Mouse (Mus musculus) kidney, adult 2 months (tissue): ENCODE results near the gene Pgpep1l.

Source experiments
- CTCF ChIP-seq: fragments of 200-500 bp; conservative IDR thresholded peaks from 2 replicates; pipeline ENCODE4 v1.5.1; 2011; ENCODE audit warnings: low read depth, mild to moderate bottlenecking, control low read depth, low read length, moderate library complexity, mixed read lengths; ENCODE audit not compliant: insufficient read depth, insufficient read length
- POLR2A ChIP-seq: fragments of 200-500 bp; IDR thresholded peaks from one replicate; pipeline ENCODE4 v1.6.1; 2011; ENCODE audit warnings: low read depth, low read length, control low read depth

DNA sequence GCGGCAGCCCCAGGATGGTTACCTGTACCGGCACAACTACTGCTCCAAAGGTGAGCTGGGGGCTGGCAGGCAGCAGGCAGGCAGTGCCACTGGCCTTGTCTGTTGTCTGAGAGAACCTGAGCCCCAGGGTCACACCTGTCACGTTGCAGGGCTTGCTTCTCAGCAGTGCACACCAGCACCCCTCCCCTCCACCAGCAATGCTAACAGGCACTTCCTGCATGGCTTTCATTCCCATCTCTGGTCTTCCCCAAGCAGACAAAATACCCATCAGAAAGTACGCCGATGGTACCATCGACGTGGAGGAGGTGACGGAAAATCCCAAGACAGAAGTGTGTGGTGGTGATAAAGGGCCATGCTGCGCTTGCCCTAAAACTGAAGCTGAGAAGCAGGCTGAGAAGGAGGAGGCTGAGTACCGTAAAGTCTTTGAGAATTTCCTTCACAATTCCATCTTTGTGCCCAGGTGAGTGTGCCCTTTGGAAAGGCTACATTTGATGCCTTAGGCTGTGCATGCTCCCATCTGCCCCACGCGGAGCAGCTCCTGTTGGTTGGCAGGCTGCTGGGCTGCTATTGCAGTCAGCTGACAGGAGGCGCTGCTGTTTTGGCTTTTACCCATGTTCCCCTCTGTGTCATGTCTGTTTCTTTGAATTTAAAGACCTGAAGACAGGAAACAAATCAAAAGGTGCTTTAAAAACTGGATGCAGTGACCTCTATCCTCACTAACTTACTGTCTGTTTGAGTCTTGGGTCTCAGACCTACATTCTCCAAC lies 74.2 kb downstream of the Pgpep1l start:
- TF ChIP-seq CTCF (no peak), POLR2A (no peak)
